Mouse (Mus musculus): ENCODE measurements at regions not wholly inside any gene's neighbourhood (a gene's known extent, or its start where the extent isn't known, plus 50 kb on each side); places are given as distances from the start of the nearest gene placed in this dataset.

DNA sequence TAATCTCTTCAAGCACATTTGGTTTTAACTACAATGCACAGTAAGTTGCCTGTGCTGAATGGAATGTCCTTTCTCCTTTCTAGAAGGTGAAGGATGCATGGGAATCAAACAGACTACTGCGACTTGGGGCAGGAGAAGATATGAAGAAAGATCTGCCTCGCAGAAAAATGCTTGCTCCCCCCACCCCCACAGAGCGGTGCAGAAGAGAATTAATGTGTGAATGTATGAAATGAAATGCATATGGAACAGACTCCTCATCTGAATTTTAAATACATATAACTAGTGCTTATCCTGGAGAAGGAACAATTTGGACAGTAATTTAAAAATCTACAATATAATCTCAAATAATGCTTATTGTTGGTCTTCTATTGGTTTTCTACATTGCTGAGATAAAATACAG lies 283.0 kb upstream of the Clnk start:
- DNase-seq: no peak

DNA sequence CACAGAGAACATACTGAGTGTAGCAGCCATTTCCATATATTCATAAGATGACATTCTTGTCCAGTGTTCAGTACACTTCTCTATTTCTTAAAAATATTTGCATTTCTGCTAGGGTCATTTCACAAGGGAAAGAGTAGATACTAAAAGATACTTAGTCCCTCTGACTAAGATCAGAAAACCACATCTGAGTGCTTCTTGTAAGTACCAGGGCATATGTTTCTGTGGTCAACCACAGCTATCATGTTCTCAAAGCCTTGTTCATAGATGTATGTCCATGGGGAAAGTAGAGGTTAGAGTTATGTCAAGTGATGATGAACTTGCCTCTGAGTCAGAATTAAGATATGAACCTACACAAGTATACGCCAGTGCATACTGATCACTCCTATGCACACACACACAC lies 279.2 kb upstream of the Clnk start:
- no peak for DNase-seq

- no peak for DNase-seq
Measured at GRCm38 (mm10) chr5:39153291-39153794, 276.7 kb upstream of the Clnk start.

- DNase-seq: no peak
Measured at GRCm38 (mm10) chr5:39151917-39152316, 275.3 kb upstream of the Clnk start.

DNA sequence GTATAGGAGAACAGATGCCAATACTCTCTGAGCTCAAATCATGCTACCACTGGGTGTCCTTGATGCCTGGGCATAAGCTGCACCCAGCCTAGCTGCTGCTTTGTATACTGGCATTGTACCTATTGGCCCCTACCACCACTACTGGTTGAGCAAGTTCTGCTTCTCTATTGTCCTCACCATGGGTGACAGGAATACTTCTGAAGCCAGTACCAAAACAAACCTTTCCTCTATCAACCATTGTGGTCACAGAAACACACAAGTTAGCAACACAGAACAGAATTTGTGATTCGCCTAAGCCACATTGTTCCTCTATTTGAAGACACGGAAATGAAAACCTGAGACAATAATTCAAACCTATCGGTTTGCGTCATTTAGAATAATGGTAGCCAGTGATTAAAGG lies 274.3 kb upstream of the Clnk start:
- no peak for DNase-seq

GRCm38 (mm10) chr5:39145658-39146057 lies 269.0 kb upstream of the Clnk start:
- no peak for DNase-seq

DNA sequence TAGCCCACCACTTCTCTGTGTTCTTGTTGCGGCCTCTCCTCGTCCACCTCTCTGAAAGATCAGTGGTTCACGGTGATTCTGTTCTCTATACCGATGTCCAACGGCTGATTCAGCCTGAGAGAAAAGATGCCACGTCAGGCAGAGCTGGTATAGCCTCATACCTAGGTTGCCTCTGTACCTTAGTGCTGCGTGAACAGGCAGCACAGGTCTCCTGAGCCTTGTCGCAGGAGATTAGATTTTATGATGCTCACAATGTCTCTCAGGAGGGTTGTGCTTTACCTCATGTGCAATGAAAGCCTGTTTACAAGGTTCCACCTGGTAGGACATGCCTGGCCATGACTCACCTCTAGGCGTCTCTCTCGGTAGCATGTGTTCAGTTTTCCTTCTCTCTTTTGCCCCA lies 267.6 kb upstream of the Clnk start:
- DNase-seq: no peak

- DNase-seq: no peak
Measured at GRCm38 (mm10) chr5:39143648-39144047, 267.0 kb upstream of the Clnk start.

DNA sequence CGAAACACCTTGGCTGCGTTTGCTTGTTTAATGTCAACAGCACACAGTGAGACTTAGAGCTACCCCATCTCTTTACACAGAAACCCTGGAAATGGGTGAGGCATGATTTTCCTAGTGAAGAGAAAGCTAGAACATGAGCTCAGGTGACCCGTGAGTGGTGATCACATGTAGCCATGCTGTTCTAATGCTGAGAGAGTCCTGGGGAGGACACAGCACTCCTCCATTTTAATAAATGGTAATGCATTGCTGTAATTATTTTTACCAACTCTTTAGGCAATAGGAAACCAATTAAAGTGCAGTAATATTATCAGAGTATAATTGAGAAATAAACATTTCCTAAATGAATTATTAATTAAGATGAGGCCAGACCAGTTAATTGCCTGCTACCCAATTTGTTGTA lies 261.8 kb upstream of the Clnk start:
- no peak for DNase-seq

DNA sequence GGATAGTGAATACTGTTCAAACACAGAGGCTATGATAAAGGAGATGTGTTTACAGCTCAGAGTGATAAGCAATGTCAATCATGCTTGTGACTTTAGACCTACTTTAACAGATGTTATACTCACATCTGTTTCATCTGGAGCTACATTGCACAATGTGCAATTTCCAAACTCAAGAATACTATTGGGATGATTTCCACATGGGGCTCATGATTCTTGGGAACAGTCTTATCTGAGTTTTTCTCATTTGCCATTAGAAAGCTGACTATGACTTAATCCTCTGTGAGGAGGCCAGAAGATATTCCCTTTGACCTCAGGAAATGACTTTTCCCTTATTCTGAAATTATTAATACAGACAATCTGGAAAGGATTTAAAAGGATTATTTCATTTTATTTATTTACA lies 252.3 kb upstream of the Clnk start:
- no peak for DNase-seq

DNA sequence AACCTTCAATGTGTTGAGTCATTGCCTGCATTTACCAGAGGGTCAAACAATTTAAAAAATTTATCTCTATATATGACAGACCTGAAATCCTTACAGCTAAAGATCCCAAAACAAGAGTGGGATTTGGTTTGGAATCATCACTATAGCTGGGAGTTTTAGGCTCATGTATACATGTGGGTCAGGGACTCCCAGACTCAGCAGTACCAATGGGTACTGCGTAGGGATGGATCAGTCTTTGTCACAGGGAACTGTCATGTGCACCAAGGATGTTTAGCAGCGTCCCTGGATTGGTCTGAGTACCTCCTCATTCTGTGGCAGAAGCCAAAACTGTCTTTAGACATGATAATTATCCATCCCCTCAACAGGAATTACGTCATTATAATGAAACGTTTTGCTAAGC lies 250.2 kb upstream of the Clnk start:
- DNase-seq: no peak

DNA sequence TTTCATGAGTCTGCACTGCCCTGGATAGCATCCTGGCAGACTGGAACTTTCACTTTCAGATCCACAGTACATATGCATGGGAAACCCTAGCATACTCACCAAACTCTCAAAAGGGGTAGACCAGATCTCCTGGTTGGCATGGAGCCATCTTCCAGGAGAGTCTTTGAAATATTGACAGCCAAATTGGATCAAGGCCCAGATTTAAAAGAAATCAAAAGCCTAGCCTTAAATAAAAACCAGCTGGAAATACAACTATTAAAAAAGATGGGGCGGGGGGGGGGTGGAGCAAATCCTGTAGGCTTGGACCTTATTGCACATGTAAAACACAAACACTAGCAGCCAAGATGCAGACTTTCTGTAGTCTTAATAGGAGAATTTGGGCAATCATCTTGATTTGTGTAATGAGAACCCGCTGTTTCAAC lies 249.7 kb upstream of the Clnk start:
- no peak for DNase-seq

DNA sequence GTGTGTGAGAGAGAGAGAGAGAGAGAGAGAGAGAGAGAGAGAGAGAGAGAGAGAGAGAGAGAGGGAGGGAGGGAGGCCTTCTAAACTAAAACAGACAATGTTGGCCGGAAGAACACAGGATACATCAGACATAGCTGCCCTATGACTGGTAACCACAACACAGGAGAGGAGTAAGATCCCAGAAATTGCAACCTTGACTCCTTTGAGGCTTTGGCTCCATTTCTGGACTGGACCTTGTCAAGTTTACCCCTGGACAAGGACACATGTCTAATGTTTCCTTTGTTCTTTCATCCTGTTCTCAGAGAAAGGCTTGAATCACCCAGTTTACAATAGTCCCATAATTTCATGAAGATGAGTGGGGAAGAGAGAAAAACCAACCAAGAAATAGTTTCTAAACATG lies 233.7 kb upstream of the Clnk start:
- DNase-seq: no peak

DNA sequence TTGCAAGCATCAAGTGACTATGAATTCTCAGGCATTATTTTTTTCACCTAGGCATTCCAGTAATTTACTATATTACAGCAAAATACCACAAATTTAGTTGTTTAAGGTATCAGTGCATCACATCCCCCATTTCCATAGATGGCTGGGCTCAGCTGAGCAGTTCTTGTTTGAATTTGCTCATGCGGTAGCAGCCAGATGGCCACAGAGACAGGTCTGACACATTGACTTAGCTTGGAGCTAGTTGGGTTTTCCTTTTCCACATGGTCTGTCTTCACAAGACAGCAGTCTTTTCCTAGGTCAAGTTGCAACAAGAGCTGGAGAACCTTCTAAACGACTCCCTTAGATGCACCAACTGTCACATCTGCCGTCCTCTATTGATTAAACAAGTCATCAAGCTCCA lies 232.9 kb upstream of the Clnk start:
- DNase-seq: no peak

GRCm38 (mm10) chr5:39099113-39099512 lies 222.5 kb upstream of the Clnk start:
- peak; percentile 11 for DNase-seq

GRCm38 (mm10) chr5:39094875-39095274 lies 218.3 kb upstream of the Clnk start:
- DNase-seq: no peak

- no peak for DNase-seq
Measured at GRCm38 (mm10) chr5:39076555-39077178, 200.1 kb upstream of the Clnk start.

DNA sequence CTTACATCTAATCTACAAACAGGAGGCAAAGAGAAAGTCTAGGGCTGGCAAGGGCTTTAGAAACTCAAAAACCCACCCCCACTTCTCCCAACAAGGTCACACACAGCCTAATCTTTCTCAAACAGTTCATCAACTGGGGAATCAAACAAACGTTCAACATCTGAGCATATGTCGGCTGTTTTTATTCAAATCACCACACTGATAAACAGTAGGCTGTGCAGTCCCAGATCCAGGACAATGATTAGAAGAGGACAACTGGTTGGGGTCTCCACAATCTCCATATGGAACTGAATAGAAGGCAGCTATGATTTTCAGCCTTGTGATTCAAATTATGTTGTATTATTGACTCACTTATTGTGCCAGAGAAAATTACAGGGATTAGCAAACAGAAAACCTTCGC lies 193.1 kb upstream of the Clnk start:
- no peak for DNase-seq

DNA sequence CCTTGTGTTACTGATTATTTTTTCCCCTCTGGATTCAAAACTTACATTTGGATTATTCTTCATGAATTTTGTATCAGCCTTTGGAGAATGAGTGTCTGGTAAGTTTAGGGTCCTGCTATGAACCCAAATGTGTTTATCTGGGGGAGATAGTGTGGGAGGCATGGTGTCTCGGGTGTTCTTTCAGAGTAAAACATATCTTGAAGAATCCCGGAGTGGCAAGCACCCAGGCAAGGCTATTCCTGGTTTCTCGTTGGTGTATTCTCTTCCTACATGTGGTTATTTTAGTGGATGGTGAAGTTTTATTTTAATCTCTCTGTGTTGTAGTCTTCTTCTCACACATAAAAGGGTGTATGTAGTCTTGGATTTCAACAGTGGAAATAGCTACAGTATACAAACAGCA lies 186.4 kb upstream of the Clnk start:
- DNase-seq: no peak

DNA sequence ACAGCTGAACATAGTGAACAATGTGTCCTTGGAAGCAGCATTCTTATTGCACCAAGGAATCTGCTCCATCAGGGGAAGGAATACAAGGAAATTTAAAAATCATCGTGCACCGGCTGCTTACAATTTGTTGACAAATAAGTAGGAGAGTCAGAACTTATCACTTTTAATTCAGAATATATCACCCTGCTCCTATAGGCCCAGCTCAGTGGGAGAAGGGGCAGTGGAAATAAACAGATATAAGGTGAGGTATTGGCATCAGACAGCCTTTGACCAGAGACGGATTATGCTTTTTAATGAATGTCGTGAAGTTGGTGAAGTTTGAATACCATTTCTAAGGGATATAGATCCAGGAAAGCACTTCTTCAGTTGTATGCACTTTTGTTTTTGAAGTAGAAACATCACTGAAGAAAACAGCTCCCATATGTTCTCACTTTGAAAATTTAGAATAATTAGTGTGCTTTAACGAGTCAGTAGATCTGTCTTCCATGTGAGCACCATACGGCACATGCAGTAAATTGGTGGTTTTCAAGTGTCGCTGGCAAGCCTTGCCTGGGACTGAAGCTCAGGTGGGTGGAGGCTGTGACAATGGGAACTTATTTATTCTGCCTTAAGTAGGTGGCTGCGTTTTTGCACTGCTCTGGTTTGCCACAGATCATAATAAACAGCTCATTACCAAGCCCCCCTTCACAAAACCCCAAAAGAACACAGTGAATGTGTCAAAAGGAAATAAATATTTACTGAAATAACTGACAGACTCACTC lies 176.1 kb upstream of the Clnk start:
- DNase-seq: no peak

- DNase-seq: no peak
Measured at GRCm38 (mm10) chr5:39050512-39050911, 173.9 kb upstream of the Clnk start.

- no peak for DNase-seq
Measured at GRCm38 (mm10) chr5:39049141-39049540, 172.5 kb upstream of the Clnk start.

- DNase-seq: no peak
Measured at GRCm38 (mm10) chr5:39040467-39040866, 163.9 kb upstream of the Clnk start.

GRCm38 (mm10) chr5:39023241-39023640 lies 146.6 kb upstream of the Clnk start:
- DNase-seq: no peak

DNA sequence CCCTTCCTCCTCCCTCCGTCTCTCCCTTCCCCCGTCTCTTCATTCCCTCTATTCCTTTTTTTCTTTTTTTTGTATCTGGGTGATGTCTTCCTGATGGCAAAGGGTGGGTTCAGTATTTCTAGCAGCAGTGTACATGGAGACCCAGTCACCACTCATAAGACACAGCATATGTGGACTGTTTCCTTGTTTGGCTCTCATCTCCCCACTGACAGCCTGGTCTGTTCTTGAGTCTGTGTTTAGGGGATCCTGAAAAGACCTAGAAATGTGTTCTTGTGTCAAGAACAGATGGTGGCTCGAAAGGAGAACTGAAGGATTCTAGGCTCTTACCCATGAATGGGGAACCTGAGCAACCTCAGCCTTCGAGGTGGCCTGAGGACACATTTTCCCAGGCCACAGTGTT lies 124.0 kb upstream of the Clnk start:
- no peak for DNase-seq
